Mouse (Mus musculus): ENCODE results near the gene Eef1a1. TPM values are rescaled to one million over a fixed set of nuclear protein-coding genes. Genes with fewer than 3 reads are reported as not detected.

Gene Eef1a1
- polyA plus RNA-seq, 2 experiments, result 6,070 to 9,083 TPM

DNA sequence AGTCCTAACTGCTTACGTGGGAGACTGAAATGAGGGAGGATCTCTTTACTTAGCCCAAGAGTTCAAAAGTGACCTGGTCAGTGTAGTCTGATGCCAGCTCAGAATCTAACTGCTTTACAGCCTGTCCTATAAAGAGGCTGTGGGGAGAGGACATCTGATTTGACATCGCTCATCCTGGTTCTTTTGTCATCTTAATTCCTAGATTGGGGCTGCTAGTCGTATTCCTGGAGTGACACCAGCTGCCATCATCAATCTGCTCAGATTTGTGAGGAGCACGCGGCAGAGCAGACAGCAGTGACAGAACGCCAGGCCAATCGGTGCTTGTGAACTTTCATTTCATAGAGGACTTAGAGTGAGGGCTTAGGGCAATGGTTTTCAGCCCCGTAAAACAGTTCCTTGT, 15.4 kb downstream of the Eef1a1 start:
- DNase-seq (ENCODE audit: low spot score) (no peak), ATAC-seq (ENCODE audit: low FRiP score, low read depth) (no peak)
- Histone ChIP-seq H3K4me1 (ENCODE audit: control insufficient read depth, insufficient read depth, low read length) (no peaks in the 10 kb centered on the region), H3K27me3 (ENCODE audit: control insufficient read depth, insufficient read depth, low read length) (no peaks in the 10 kb centered on the region), H3K9me3 (ENCODE audit: control insufficient read depth, low read length) (no peaks in the 10 kb centered on the region), H3K27ac (replicated peaks; ENCODE audit: low read depth, low read length) (no peak overlapping the region), H3K4me2 (replicated peaks; ENCODE audit: low read depth, low read length, severe bottlenecking) (no peak overlapping the region), H3K36me3 (ENCODE audit: control insufficient read depth, insufficient read depth, low read length) (peaks cover 74% of the 10 kb centered on the region), H3K9ac (ENCODE audit: low read depth, low read length, severe bottlenecking) (no peak overlapping the region), H3K4me3 (replicated peaks; ENCODE audit: low read length) (no peak overlapping the region)
- no peak for TF ChIP-seq POLR2A (IDR thresholded peaks at IDR 0.05; ENCODE audit: borderline replicate concordance, extremely low read depth, insufficient read depth, insufficient read length)
- 86% methylated on average over 8 of the region's 8 CpGs for WGBS

DNA sequence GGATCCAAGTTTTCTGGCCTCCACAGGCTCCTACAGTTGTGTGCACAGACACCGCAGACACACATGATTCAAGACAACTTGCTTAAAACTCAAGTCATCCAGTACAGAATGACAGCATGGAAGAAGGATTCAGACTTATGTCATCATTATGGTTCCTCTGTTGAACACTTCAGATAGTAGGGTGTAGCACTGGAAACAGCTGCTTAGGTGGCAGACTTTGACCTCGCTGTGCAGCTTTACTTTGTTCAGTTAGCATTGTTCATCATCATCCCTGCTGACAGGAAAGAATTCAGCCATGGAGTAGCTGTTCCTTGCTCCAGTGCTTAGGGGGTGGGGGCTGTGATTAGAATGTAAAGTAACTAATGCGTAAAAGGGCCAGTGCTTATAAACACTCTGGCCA, 23.2 kb downstream of the Eef1a1 start:
- ATAC-seq (ENCODE audit: low FRiP score, low read depth), result no peak
- Histone ChIP-seq H3K36me3 (ENCODE audit: control insufficient read depth, insufficient read depth, low read length) (peaks cover 79% of the 10 kb centered on the region), H3K27me3 (ENCODE audit: control insufficient read depth, insufficient read depth, low read length) (no peaks in the 10 kb centered on the region), H3K4me3 (replicated peaks; ENCODE audit: low read length) (no peak overlapping the region), H3K9me3 (ENCODE audit: control insufficient read depth, low read length) (no peaks in the 10 kb centered on the region), H3K4me2 (replicated peaks; ENCODE audit: low read depth, low read length, severe bottlenecking) (no peak overlapping the region), H3K9ac (ENCODE audit: low read depth, low read length, severe bottlenecking) (no peak overlapping the region), H3K27ac (replicated peaks; ENCODE audit: low read depth, low read length) (no peak overlapping the region), H3K4me1 (ENCODE audit: control insufficient read depth, insufficient read depth, low read length) (no peaks in the 10 kb centered on the region)
- no peak for DNase-seq (ENCODE audit: low spot score)
- TF ChIP-seq POLR2A (IDR thresholded peaks at IDR 0.05; ENCODE audit: borderline replicate concordance, extremely low read depth, insufficient read depth, insufficient read length), result no peak
- 91% methylated on average over 3 of the region's 3 CpGs for WGBS

GRCm38 (mm10) chr9:78463337-78463736, 25.6 kb downstream of the Eef1a1 start:
- Histone ChIP-seq H3K4me1 (ENCODE audit: control insufficient read depth, insufficient read depth, low read length) (no peaks in the 10 kb centered on the region), H3K27me3 (ENCODE audit: control insufficient read depth, insufficient read depth, low read length) (no peaks in the 10 kb centered on the region), H3K27ac (replicated peaks; ENCODE audit: low read depth, low read length) (no peak overlapping the region), H3K36me3 (ENCODE audit: control insufficient read depth, insufficient read depth, low read length) (peaks cover 73% of the 10 kb centered on the region), H3K4me3 (replicated peaks; ENCODE audit: low read length) (no peak overlapping the region), H3K9ac (ENCODE audit: low read depth, low read length, severe bottlenecking) (no peak overlapping the region), H3K9me3 (ENCODE audit: control insufficient read depth, low read length) (no peaks in the 10 kb centered on the region), H3K4me2 (replicated peaks; ENCODE audit: low read depth, low read length, severe bottlenecking) (no peak overlapping the region)
- no peak for ATAC-seq (ENCODE audit: low FRiP score, low read depth)
- TF ChIP-seq POLR2A (IDR thresholded peaks at IDR 0.05; ENCODE audit: borderline replicate concordance, extremely low read depth, insufficient read depth, insufficient read length), result no peak
- WGBS, result 85% methylated on average over 4 of the region's 4 CpGs
- no peak for DNase-seq (ENCODE audit: low spot score)

DNA sequence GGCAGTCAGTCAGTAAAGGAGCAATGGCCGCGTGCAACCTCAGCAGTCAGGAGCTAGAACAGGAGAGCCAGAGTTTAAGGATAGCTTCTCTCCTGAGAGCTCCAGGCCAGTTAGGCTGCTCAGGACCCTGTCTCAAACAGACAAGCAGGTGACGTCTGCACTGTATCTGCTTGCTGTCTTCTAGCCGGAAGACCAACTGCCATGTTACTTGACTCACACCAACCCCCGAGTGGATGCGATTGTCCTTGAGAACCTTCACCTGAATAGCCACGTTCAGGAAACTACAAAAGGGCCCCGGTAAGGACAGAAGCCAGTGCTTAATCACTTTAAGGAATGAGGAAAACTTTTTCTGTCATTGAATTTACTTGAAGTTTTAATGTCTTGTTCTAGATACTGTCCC, 31.9 kb downstream of the Eef1a1 start:
- no peaks in the 10 kb centered on the region for H3K4me1 ChIP-seq (ENCODE audit: control insufficient read depth, insufficient read depth, low read length)
- no peak overlapping the region for H3K27ac ChIP-seq (replicated peaks; ENCODE audit: low read depth, low read length)
- H3K36me3 ChIP-seq (ENCODE audit: control insufficient read depth, insufficient read depth, low read length), result peaks cover 60% of the 10 kb centered on the region
- DNase-seq (ENCODE audit: low spot score), result no peak
- no peak overlapping the region for H3K9ac ChIP-seq (ENCODE audit: low read depth, low read length, severe bottlenecking)
- WGBS, result 89% methylated on average over 8 of the region's 8 CpGs
- H3K4me3 ChIP-seq (replicated peaks; ENCODE audit: low read length), result no peak overlapping the region
- no peaks in the 10 kb centered on the region for H3K27me3 ChIP-seq (ENCODE audit: control insufficient read depth, insufficient read depth, low read length)
- no peaks in the 10 kb centered on the region for H3K9me3 ChIP-seq (ENCODE audit: control insufficient read depth, low read length)
- no peak for TF ChIP-seq POLR2A (IDR thresholded peaks at IDR 0.05; ENCODE audit: borderline replicate concordance, extremely low read depth, insufficient read depth, insufficient read length)
- no peak for ATAC-seq (ENCODE audit: low FRiP score, low read depth)
- no peak overlapping the region for H3K4me2 ChIP-seq (replicated peaks; ENCODE audit: low read depth, low read length, severe bottlenecking)

DNA sequence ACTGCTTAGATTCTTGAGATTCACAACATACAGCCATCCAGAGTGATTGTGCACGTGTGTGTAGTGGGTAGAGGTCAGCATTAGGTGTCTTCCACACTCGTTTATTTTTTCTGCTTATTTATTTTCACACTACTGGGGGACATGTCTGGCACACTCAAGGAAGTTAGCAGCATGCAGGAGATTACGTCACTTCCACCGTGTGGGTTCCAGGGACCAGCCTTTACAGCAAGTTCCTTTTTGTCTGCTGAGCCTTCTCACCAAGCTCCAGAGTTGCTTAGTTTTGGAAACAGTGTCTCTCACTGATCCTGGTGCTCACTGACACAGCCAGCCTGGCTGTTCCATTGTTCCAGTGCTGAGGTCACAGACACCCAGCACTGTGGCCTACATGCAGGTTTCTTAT, 37.6 kb downstream of the Eef1a1 start:
- WGBS, result 89% methylated on average over 4 of the region's 4 CpGs
- Histone ChIP-seq H3K4me1 (ENCODE audit: control insufficient read depth, insufficient read depth, low read length) (peaks cover 4% of the 10 kb centered on the region), H3K27me3 (ENCODE audit: control insufficient read depth, insufficient read depth, low read length) (no peaks in the 10 kb centered on the region), H3K4me3 (replicated peaks; ENCODE audit: low read length) (no peak overlapping the region), H3K9me3 (ENCODE audit: control insufficient read depth, low read length) (no peaks in the 10 kb centered on the region), H3K9ac (ENCODE audit: low read depth, low read length, severe bottlenecking) (no peak overlapping the region), H3K27ac (replicated peaks; ENCODE audit: low read depth, low read length) (no peak overlapping the region), H3K4me2 (replicated peaks; ENCODE audit: low read depth, low read length, severe bottlenecking) (no peak overlapping the region), H3K36me3 (ENCODE audit: control insufficient read depth, insufficient read depth, low read length) (peaks cover 34% of the 10 kb centered on the region)
- DNase-seq (ENCODE audit: low spot score) (no peak), ATAC-seq (ENCODE audit: low FRiP score, low read depth) (no peak)
- TF ChIP-seq POLR2A (IDR thresholded peaks at IDR 0.05; ENCODE audit: borderline replicate concordance, extremely low read depth, insufficient read depth, insufficient read length), result no peak

GRCm38 (mm10) chr9:78450404-78450803, 38.5 kb downstream of the Eef1a1 start:
- no peak for DNase-seq (ENCODE audit: low spot score)
- WGBS, result 75% methylated on average over 5 of the region's 5 CpGs
- Histone ChIP-seq H3K9ac (ENCODE audit: low read depth, low read length, severe bottlenecking) (no peak overlapping the region), H3K27me3 (ENCODE audit: control insufficient read depth, insufficient read depth, low read length) (0 out of 2 replicates have a peak, but pooled peaks cover 4% of the 10 kb centered on the region), H3K4me2 (replicated peaks; ENCODE audit: low read depth, low read length, severe bottlenecking) (no peak overlapping the region), H3K4me3 (replicated peaks; ENCODE audit: low read length) (no peak overlapping the region), H3K36me3 (ENCODE audit: control insufficient read depth, insufficient read depth, low read length) (peaks cover 34% of the 10 kb centered on the region), H3K9me3 (ENCODE audit: control insufficient read depth, low read length) (no peaks in the 10 kb centered on the region), H3K4me1 (ENCODE audit: control insufficient read depth, insufficient read depth, low read length) (peaks cover 4% of the 10 kb centered on the region), H3K27ac (replicated peaks; ENCODE audit: low read depth, low read length) (no peak overlapping the region)
- no peak for ATAC-seq (ENCODE audit: low FRiP score, low read depth)
- no peak for TF ChIP-seq POLR2A (IDR thresholded peaks at IDR 0.05; ENCODE audit: borderline replicate concordance, extremely low read depth, insufficient read depth, insufficient read length)
